Mouse (Mus musculus) adrenal gland (tissue): ENCODE results near the gene Zar1l.
"Not testable (repeated sequence)": the region's sequence is repeated elsewhere in the genome, so short reads cannot be mapped to it uniquely, and the experiment has no call there.

Experiments used
- intact Hi-C: fragments of 180-260 bp; cut with DNase I; formaldehyde crosslinking; loops from one replicate; pipeline ENCODE4 v1.15.1; 2025
- long read RNA-seq, 2 experiments: library from polyadenylated mRNA; unstranded; transcript quantifications; one replicate each; pipeline ENCODE4 v2.0.0; 2020; ENCODE audit warnings: borderline replicate concordance in 1 of 2; ENCODE audit not compliant: insufficient replicate concordance in 1 of 2

Gene Zar1l
- long read RNA-seq, experiment 1 = 0 reads
- long read RNA-seq, experiment 2 = 0 reads

GRCm38 (mm10) chr5:150518064-150518463 lies at the start of gene Zar1l:
Gene Zar1l (minus strand): TSS chr5:150518164.
- intact Hi-C loops = no loop called here

- intact Hi-C loops = no loop called here
These were observed 49.0 kb upstream of the Zar1l start for GRCm38 (mm10) chr5:150566971-150567370.

- intact Hi-C loops = no loop called here
These were observed 48.3 kb upstream of the Zar1l start for GRCm38 (mm10) chr5:150566226-150566625.

GRCm38 (mm10) chr5:150564426-150564825 lies 46.5 kb upstream of the Zar1l start:
- intact Hi-C loops = no loop called here

GRCm38 (mm10) chr5:150561783-150562182 lies 43.8 kb upstream of the Zar1l start:
- intact Hi-C loops = no loop called here

GRCm38 (mm10) chr5:150561376-150561775 lies 43.4 kb upstream of the Zar1l start:
- intact Hi-C loops = no loop called here

GRCm38 (mm10) chr5:150560851-150561250 lies 42.9 kb upstream of the Zar1l start:
- intact Hi-C loops = no loop called here

GRCm38 (mm10) chr5:150559519-150560103 lies 41.6 kb upstream of the Zar1l start:
- intact Hi-C loops = no loop called here

GRCm38 (mm10) chr5:150551637-150552036 lies 33.7 kb upstream of the Zar1l start:
- intact Hi-C loops = no loop called here

GRCm38 (mm10) chr5:150543184-150543583 lies 25.2 kb upstream of the Zar1l start:
- intact Hi-C loops = no loop called here

- intact Hi-C loops = no loop called here
These were observed 23.3 kb upstream of the Zar1l start for GRCm38 (mm10) chr5:150541302-150541701.

GRCm38 (mm10) chr5:150525239-150525638 lies 7.3 kb upstream of the Zar1l start:
- intact Hi-C loops = no loop called here

GRCm38 (mm10) chr5:150522867-150523234 lies 4.9 kb upstream of the Zar1l start:
- intact Hi-C loops = loop anchor here (2.0 to 5.0 kb wide), 2 partner anchors 69 to 142 kb away; no protein-coding TSS in a partner anchor

GRCm38 (mm10) chr5:150521937-150522866 lies 4.2 kb upstream of the Zar1l start, which contains the start of gene Brca2:
Gene Brca2 (plus strand): TSS chr5:150522630.
- intact Hi-C loops = loop anchor here (2.0 to 5.0 kb wide), 2 partner anchors 70 to 143 kb away; no protein-coding TSS in a partner anchor

- intact Hi-C loops = no loop called here
These were observed 1.6 kb upstream of the Zar1l start for GRCm38 (mm10) chr5:150519551-150519950.

- intact Hi-C loops = no loop called here
These were observed 3.9 kb downstream of the Zar1l start for GRCm38 (mm10) chr5:150514027-150514426.

GRCm38 (mm10) chr5:150513264-150513663 lies 4.7 kb downstream of the Zar1l start:
- intact Hi-C loops = no loop called here

- intact Hi-C loops = no loop called here
These were observed 7.3 kb downstream of the Zar1l start for GRCm38 (mm10) chr5:150510451-150511225.

GRCm38 (mm10) chr5:150495792-150496191 lies 22.2 kb downstream of the Zar1l start:
- intact Hi-C loops = no loop called here

GRCm38 (mm10) chr5:150491573-150492173 lies 26.3 kb downstream of the Zar1l start:
- intact Hi-C loops = not testable (repeated sequence)

- intact Hi-C loops = no loop called here
These were observed 27.1 kb downstream of the Zar1l start for GRCm38 (mm10) chr5:150490821-150491220.
